Mouse (Mus musculus) frontal cortex, adult (tissue): ENCODE results near the gene Dnmt3a.
A peak's percentile ranks its signal among the peaks of the same experiment; 100 is the strongest.

ENCODE experiments used
- ATAC-seq: cut with Nextera tagmentation; 2 replicates; pipeline ENCODE4 v1.9.2; 2017; ENCODE audit warnings: mild to moderate bottlenecking, moderate library complexity, mixed read lengths; ENCODE audit not compliant: low TSS enrichment

Gene Dnmt3a

GRCm38 (mm10) chr12:3915852-3916251, 110.0 kb downstream of the Dnmt3a start:
- ATAC-seq = no peak

- peak; percentile 33 for ATAC-seq
Observed at GRCm38 (mm10) chr12:3917668-3918341, 112.0 kb downstream of the Dnmt3a start.

- no peak for ATAC-seq
Observed at GRCm38 (mm10) chr12:3918577-3918976, 112.8 kb downstream of the Dnmt3a start.

- no peak for ATAC-seq
Observed at GRCm38 (mm10) chr12:3919423-3919822, 113.6 kb downstream of the Dnmt3a start.

- peak; percentile 54; the same call in 1 of the 2 replicates for ATAC-seq
Observed at GRCm38 (mm10) chr12:3926127-3926526, 120.3 kb downstream of the Dnmt3a start.

- ATAC-seq = peak; percentile 79
Observed at GRCm38 (mm10) chr12:3928841-3929240, 123.0 kb downstream of the Dnmt3a start.

- peak; percentile 46 for ATAC-seq
Observed at GRCm38 (mm10) chr12:3930090-3930865, 124.5 kb downstream of the Dnmt3a start.

- no peak for ATAC-seq
Observed at GRCm38 (mm10) chr12:3942026-3942425, 136.2 kb downstream of the Dnmt3a start.

GRCm38 (mm10) chr12:3944454-3945073, 138.8 kb downstream of the Dnmt3a start:
- ATAC-seq = no peak

GRCm38 (mm10) chr12:3947503-3947902, 141.7 kb downstream of the Dnmt3a start:
- no peak for ATAC-seq

- no peak for ATAC-seq
Observed at GRCm38 (mm10) chr12:3954651-3955050, 148.8 kb downstream of the Dnmt3a start, which contains the start of gene Pomc. TSS of gene Pomc (plus strand) at chr12:3954951.

GRCm38 (mm10) chr12:3955371-3955770, 149.6 kb downstream of the Dnmt3a start:
- no peak for ATAC-seq

GRCm38 (mm10) chr12:3956351-3956750, 150.5 kb downstream of the Dnmt3a start:
- ATAC-seq = no peak

GRCm38 (mm10) chr12:3959791-3960543, 154.2 kb downstream of the Dnmt3a start:
- ATAC-seq = peak; percentile 92

GRCm38 (mm10) chr12:3960553-3960952, 154.7 kb downstream of the Dnmt3a start:
- no peak for ATAC-seq
